Mouse (Mus musculus) liver, embryonic 11.5 days (tissue): ENCODE results near the gene Orai3. TPM values are rescaled to one million over a fixed set of nuclear protein-coding genes. Genes with fewer than 3 reads are reported as not detected.

Source experiments
- ATAC-seq: fragments of 200-750 bp; cut with Nextera tagmentation; replicated peaks from 2 replicates; pipeline ENCODE4 v1.8.0; 2017; ENCODE audit warnings: moderate number of reproducible peaks, mild to moderate bottlenecking, moderate TSS enrichment, moderate library complexity; ENCODE audit not compliant: low FRiP score
- DNase-seq: peaks from one replicate; pipeline ENCODE4 v3.0.0-alpha.2; 2017; ENCODE audit warnings: low spot score
- H3K27ac ChIP-seq: fragments of 300-500 bp; sonication (generic); 2 replicates; pipeline ENCODE4 v1.5.1; 2014; ENCODE audit warnings: mild to moderate bottlenecking, low read depth, low read length, control low read depth
- H3K27me3 ChIP-seq: fragments of 300-500 bp; sonication (generic); replicated peaks from 2 replicates; pipeline ENCODE4 v1.6.1; 2014; ENCODE audit warnings: low read length, mixed read lengths; ENCODE audit not compliant: control insufficient read depth, insufficient read depth
- H3K36me3 ChIP-seq: fragments of 300-500 bp; sonication (generic); 2 replicates; pipeline ENCODE4 v1.6.1; 2014; ENCODE audit warnings: mild to moderate bottlenecking, low read length, moderate library complexity, mixed read lengths; ENCODE audit not compliant: control insufficient read depth, insufficient read depth
- H3K4me1 ChIP-seq: fragments of 300-500 bp; sonication (generic); replicated peaks from 2 replicates; pipeline ENCODE4 v1.6.1; 2014; ENCODE audit warnings: low read length, mixed read lengths; ENCODE audit not compliant: control insufficient read depth, insufficient read depth
- H3K4me2 ChIP-seq: fragments of 300-500 bp; sonication (generic); 2 replicates; pipeline ENCODE4 v1.6.1; 2014; ENCODE audit warnings: mild to moderate bottlenecking, control low read depth, moderate library complexity
- H3K4me3 ChIP-seq: fragments of 300-500 bp; sonication (generic); 2 replicates; pipeline ENCODE4 v1.5.1; 2014; ENCODE audit warnings: low read depth, low read length, control low read depth
- H3K9ac ChIP-seq: fragments of 300-500 bp; sonication (generic); 2 replicates; pipeline ENCODE4 v1.6.1; 2014; ENCODE audit warnings: low read depth, low read length, control low read depth
- H3K9me3 ChIP-seq: fragments of 300-500 bp; sonication (generic); 2 replicates; pipeline ENCODE4 v1.6.1; 2016; ENCODE audit warnings: low read length, inconsistent platforms, mixed read lengths; ENCODE audit not compliant: control insufficient read depth
- WGBS: fragments of 180-500 bp; shearing (Covaris S2); extraction: QIAGEN DNeasy Blood & Tissue Kit; methylation state at CpG from one replicate; pipeline ENCODE4 v1.1.7; 2014; 5-methylcytosine and 5-hydroxymethylcytosine counted together
- polyA plus RNA-seq: library from polyadenylated mRNA; unstranded; fragments of >200 nt; fragmentation: Nextera tagmentation; extraction: Ambion mirVana; gene quantifications from 2 replicates; pipeline ENCODE4 v1.2.1, GENCODE M21; 2014

The Orai3 gene
- polyA plus RNA-seq, 1 experiment from 2014 or later = 22.0 TPM

GRCm38 (mm10) chr7:127745652-127746493 is 23.7 kb upstream of the Orai3 start:
- H3K4me2 ChIP-seq = peak overlapping the region; percentile 98
- peaks cover 5% of the 10 kb centered on the region for H3K36me3 ChIP-seq
- WGBS = under 1% methylated on average over 39 of the region's 39 CpGs
- H3K27me3 ChIP-seq = no peaks in the 10 kb centered on the region
- peaks cover 7% of the 10 kb centered on the region for H3K4me1 ChIP-seq
- ATAC-seq (peak; percentile 69), DNase-seq (peak; percentile 91)
- H3K9me3 ChIP-seq = no peaks in the 10 kb centered on the region
- H3K27ac ChIP-seq = peak overlapping the region; percentile 86
- H3K4me3 ChIP-seq = peak overlapping the region; percentile 76
- peak overlapping the region; percentile 83 for H3K9ac ChIP-seq

- under 1% methylated on average over 60 of the region's 62 CpGs for WGBS
These were observed 22.8 kb upstream of the Orai3 start for GRCm38 (mm10) chr7:127746494-127747491.

DNA sequence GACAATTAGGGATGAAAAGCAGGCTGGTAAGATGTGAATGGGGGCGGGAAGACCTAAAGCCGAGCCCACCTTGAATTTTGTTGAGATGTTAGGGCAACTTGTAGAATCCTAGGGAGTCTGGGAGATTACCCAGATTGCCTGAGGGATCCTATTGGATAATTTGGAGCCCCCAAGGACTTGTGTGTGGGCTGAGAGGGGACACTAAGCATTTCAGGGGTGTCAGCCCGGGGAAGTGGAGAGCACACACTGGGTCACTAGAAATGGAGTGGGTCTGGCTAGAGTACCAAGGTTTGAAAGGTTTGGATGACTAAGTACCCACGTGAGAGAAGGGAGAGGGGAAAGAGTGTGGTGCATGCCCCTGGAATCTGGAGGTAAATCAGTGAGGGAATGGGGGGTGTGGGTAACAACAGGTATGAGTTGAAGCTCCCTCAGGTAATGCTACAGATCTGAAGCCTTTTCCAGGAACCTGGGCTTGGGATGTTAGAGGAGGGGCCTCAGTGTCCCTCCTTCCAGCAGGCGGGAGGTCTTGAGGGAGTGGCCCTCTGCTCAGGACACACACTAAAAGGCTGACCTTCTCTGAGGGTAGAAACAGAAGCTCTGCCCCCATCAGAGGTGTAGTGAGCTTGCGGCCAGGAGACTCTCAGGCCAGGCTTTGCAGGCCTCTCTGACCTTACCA is 21.9 kb upstream of the Orai3 start:
- Histone ChIP-seq H3K27me3 (no peaks in the 10 kb centered on the region), H3K36me3 (peaks cover 17% of the 10 kb centered on the region), H3K4me2 (peak overlapping the region; percentile 98), H3K27ac (0 out of 2 replicates have a peak overlapping the region, but pooled peaks have one; percentile 86), H3K4me1 (peaks cover 7% of the 10 kb centered on the region), H3K9ac (no peak overlapping the region; the same call in 1 of the 2 replicates), H3K4me3 (peak overlapping the region; percentile 76), H3K9me3 (no peaks in the 10 kb centered on the region)
- ATAC-seq (no peak), DNase-seq (no peak)
- WGBS = 61% methylated on average over 6 of the region's 6 CpGs

More at GRCm38 (mm10) chr7:127746494-127747491, 22.8 kb upstream of the Orai3 start:
- Histone ChIP-seq H3K9me3 (no peaks in the 10 kb centered on the region), H3K4me2 (peak overlapping the region; percentile 98), H3K4me1 (peaks cover 7% of the 10 kb centered on the region), H3K9ac (peak overlapping the region; percentile 83), H3K27ac (peak overlapping the region; percentile 86), H3K36me3 (peaks cover 10% of the 10 kb centered on the region), H3K4me3 (peak overlapping the region; percentile 76), H3K27me3 (no peaks in the 10 kb centered on the region)
- DNase-seq (peak; percentile 71), ATAC-seq (peak; percentile 16)

DNA sequence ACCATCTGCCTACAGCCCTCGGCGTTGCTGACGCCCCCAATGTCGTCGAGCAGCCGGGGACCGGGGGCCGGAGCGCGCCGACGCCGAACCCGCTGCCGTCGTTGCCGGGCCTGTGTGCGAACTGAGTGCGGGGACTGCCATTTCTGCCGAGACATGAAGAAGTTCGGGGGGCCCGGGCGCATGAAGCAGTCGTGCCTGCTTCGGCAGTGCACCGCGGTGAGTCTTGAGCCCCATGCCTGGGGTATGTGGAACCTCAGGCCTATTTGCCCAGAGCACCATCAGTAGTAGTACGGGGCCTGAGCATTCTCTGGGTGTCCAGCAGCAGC is 21.4 kb upstream of the Orai3 start:
- Histone ChIP-seq H3K4me2 (peak overlapping the region; percentile 98; the same call in 1 of the 2 replicates), H3K4me1 (peaks cover 7% of the 10 kb centered on the region), H3K27ac (no peak overlapping the region), H3K9me3 (no peaks in the 10 kb centered on the region), H3K36me3 (peaks cover 17% of the 10 kb centered on the region), H3K9ac (no peak overlapping the region), H3K27me3 (no peaks in the 10 kb centered on the region), H3K4me3 (peak overlapping the region; percentile 76; the same call in 1 of the 2 replicates)
- DNase-seq (no peak), ATAC-seq (no peak)
- 91% methylated on average over 28 of the region's 28 CpGs for WGBS

DNA sequence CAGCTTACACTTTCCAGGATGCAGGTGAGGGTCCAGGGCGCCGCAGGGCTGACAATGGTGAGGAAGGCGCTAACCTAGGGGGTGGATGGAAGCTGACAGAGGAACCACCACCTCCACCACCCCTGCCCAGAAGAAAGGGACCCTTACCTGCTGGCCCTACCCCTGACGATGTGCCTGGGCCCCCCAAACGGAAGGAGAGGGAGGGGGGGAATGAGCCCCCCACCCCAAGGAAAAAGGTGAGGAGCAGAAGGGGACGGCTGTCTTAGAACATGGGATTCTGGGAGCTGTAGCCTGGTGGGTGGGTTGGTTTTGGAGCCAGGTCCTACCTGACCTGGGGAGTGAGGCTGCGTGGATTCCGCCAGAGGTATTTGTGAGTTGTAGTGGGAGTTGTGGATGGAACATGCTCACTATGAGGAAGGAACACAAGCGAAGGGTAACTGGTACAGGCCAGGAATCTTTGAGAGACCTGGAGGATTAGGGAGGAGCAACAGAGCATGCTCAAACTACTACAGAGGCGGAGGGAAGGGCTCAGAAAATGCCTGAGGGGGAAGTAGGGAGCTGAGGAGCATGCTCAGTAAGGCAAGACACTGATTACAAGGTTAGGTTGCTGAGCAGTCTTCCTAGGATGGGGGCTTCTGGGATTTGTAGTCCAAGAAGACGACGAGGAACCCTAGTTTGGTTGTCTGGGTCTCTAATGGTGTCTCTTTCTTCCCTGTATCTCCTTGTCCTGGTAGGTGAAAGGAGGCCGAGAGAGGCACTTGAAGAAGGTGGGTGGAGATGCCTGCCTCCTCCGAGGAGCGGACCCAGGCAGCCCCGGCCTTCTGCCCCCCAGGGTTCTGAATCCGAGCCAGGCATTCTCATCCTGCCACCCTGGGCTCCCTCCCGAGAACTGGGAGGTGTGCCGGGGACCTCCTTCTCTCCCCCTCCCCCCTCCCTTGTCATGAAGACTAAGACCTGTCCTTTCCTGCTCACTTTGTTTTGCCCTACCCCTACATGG is 19.2 kb upstream of the Orai3 start:
- Histone ChIP-seq H3K4me2 (no peak overlapping the region), H3K4me1 (peaks cover 3% of the 10 kb centered on the region; the same call in 1 of the 2 replicates), H3K27ac (no peak overlapping the region), H3K4me3 (no peak overlapping the region), H3K27me3 (no peaks in the 10 kb centered on the region), H3K9me3 (no peaks in the 10 kb centered on the region), H3K36me3 (peaks cover 23% of the 10 kb centered on the region), H3K9ac (no peak overlapping the region)
- 87% methylated on average over 19 of the region's 19 CpGs for WGBS
- ATAC-seq (no peak), DNase-seq (no peak)

- peaks cover 3% of the 10 kb centered on the region; the same call in 1 of the 2 replicates for H3K4me1 ChIP-seq
- no peaks in the 10 kb centered on the region for H3K27me3 ChIP-seq
- peaks cover 28% of the 10 kb centered on the region for H3K36me3 ChIP-seq
- no peak overlapping the region for H3K4me3 ChIP-seq
- WGBS = 87% methylated on average over 5 of the region's 5 CpGs
- no peak for DNase-seq
- no peak overlapping the region for H3K27ac ChIP-seq
- H3K4me2 ChIP-seq = no peak overlapping the region
- no peak for ATAC-seq
- H3K9me3 ChIP-seq = no peaks in the 10 kb centered on the region
- H3K9ac ChIP-seq = no peak overlapping the region
These were observed 18.0 kb upstream of the Orai3 start for GRCm38 (mm10) chr7:127751619-127752018.

DNA sequence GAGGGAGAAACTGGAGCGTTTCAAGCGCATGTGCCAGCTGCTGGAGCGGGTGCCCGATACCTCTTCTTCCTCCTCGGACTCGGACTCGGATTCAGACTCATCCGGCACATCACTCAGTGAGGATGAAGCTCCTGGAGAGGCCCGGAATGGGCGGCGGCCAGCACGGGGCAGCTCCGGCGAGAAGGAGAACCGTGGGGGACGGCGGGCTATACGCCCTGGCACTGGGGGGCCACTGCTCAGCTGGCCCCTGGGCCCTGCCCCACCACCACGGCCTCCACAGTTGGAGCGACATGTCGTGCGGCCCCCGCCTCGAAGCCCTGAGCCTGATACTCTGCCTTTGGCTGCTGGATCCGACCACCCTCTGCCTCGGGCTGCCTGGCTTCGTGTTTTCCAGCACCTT is 17.5 kb upstream of the Orai3 start:
- H3K9ac ChIP-seq = no peak overlapping the region
- no peak overlapping the region for H3K4me3 ChIP-seq
- 92% methylated on average over 27 of the region's 27 CpGs for WGBS
- no peaks in the 10 kb centered on the region for H3K27me3 ChIP-seq
- H3K4me1 ChIP-seq = no peaks in the 10 kb centered on the region
- no peak for ATAC-seq
- H3K9me3 ChIP-seq = no peaks in the 10 kb centered on the region
- H3K36me3 ChIP-seq = peaks cover 33% of the 10 kb centered on the region
- H3K27ac ChIP-seq = no peak overlapping the region
- no peak overlapping the region for H3K4me2 ChIP-seq
- DNase-seq = no peak
